Mouse (Mus musculus) skeletal muscle tissue, adult 2 months (tissue): Measurements from ENCODE around the gene Cabp1.
"Not testable (repeated sequence)": the region's sequence is repeated elsewhere in the genome, so short reads cannot be mapped to it uniquely, and the experiment has no call there.

Experiments
- DNase-seq: peaks from one replicate; pipeline ENCODE4 v3.0.0-alpha.2; 2012; ENCODE audit warnings: low read depth, low spot score

Cabp1 gene

GRCm38 (mm10) chr5:115177866-115178265 is 16.3 kb downstream of the Cabp1 start:
- no peak for DNase-seq

GRCm38 (mm10) chr5:115174554-115174953 is 19.6 kb downstream of the Cabp1 start:
- DNase-seq: no peak

- DNase-seq: no peak
These were observed 24.0 kb downstream of the Cabp1 start for GRCm38 (mm10) chr5:115170150-115170549.

GRCm38 (mm10) chr5:115168641-115169415 is 25.4 kb downstream of the Cabp1 start:
- DNase-seq: no peak

DNA sequence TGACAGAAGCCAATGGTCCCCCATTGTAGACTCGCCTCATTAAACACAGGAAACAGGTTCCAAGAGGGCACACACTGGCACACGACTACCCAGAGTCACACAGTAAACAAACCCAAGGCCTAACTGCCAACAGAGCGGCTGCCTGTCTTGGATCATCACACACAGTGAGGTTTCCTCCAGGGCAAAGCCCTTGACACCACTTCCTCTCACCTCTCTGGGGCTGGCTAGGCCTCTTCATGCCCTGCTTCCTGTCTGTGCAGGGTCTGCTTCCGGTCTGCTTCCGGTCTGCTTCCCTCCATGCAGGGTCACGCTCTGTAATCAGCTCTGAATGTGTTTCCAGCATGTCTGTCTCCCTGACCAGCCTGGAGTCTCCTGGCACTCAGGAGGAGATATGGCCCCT is 26.8 kb downstream of the Cabp1 start:
- DNase-seq: no peak

GRCm38 (mm10) chr5:115166815-115167194 is 27.4 kb downstream of the Cabp1 start:
- no peak for DNase-seq

GRCm38 (mm10) chr5:115165895-115166814 is 28.0 kb downstream of the Cabp1 start:
- DNase-seq: no peak

DNA sequence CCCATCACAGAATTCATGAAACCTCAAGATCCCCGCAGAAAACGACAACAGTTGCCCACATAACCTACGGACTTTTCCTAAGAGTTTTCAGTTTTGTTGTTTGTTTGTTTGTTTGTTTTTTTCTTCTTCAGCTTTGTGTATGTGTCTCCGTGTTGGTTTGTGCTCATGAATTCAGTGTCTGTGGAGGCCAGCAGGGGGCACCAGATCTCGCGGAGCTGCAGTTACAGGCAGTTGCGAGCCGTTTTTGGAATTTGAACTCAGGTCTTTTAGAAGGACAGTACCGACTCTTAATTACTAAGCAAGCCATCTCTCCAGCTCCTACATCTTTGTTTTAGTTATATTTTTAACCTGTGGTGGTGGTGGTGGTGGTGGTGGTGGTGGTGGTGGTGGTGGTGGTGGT is 28.8 kb downstream of the Cabp1 start:
- no peak for DNase-seq

DNA sequence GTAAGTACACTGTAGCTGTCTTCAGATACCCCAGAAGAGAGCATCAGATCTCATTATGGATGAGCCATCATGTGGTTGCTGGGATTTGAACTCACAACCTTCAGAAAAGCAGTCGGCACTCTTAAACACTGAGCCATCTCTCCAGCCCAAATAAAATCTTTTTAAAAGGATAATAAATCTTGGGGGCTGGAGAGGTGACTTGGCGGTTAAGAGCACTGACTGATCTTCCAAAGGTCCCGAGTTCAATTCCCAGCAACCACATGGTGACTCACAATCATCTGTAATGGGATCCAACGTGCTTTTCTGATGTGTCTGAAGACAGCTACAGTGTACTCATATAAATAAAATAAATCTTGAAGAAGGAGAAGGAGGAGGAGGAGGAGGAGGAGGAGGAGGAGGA is 29.7 kb downstream of the Cabp1 start:
- DNase-seq: not testable (repeated sequence)

- peak; percentile 39 for DNase-seq
These were observed 30.6 kb downstream of the Cabp1 start for GRCm38 (mm10) chr5:115163563-115163962.

DNA sequence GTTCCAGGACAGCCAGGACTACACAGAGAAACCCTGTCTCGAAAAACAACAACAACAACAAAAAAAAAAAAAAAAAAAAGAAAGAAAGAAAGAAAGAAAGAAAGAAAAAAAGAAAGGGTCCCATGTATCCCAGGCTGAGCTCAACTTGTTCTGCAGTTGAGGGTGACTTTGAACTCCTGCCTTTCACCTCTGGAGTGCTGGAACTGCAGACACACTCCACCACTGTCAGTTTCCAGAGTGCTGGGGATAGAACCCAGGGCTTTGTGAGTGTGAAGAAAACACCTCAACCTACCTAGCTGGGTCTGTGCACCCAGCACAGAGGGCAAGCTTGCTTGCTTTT is 32.3 kb downstream of the Cabp1 start:
- not testable (repeated sequence) for DNase-seq

DNA sequence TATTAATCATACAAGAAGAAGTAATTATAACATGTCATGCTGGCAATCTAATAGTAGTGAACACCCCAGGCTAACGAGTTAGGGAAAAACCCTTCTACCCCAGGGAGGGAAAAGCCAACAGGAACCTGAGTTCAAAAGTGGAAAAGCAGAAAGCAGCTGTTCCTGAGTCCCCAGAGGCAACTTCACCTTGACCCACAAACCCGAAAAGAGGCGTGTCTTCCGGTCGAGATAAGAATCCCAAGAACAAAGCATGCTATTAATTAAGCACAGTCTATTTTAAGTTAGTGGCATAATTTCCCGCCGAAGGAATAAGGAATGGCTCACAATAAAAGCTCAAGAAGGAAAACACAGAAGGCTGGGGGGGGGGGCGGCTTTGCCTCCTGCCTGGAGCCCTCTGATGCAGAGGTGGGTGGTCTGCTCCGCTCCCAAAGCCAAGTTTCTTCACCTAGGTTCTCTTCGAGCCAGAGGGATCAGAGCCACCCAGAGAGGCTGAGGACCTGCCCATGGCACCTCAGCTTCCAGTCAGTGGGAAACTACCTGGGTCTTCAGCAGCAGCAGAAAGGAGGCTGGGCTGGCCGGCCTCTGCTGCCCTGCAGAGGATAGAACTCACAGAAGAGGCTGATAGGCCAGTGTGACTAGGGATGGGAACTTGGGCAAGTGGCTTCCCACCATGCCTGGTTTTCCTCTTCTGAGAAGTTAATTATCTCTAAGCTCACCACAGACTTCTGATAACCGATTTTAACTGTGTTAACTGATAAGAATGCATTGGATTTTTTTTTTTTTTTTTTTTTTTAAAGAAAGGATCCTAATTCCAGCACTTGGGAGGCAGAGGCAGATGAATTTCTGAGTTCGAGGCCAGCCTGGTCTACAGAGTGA is 32.9 kb downstream of the Cabp1 start:
- DNase-seq: no peak

DNA sequence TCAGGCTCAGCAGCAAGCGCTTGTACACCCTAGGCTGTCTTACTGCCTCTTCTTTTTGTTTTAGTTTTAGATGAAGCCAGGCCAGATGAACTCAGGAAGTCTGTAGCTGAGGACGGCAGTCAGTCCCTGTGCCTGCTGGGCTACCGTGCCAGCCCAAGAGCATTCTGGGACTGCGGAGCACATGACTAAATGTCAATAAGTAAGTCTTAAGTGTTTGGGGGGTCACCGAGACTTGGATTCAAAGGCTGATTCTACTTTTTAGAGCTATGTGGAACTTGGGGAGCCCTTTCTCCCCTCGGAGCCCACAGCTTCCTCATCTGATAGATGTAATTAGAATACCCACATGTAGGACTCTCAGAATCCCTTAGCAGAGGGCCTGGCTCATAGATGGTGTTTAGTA is 33.5 kb downstream of the Cabp1 start:
- no peak for DNase-seq

- no peak for DNase-seq
These were observed 35.0 kb downstream of the Cabp1 start for GRCm38 (mm10) chr5:115159165-115159564.

- peak; percentile 98 for DNase-seq
These were observed 35.9 kb downstream of the Cabp1 start, which contains the start of gene Mlec for GRCm38 (mm10) chr5:115158040-115158983. Mlec (minus strand) TSS chr5:115158179.

- no peak for DNase-seq
These were observed 37.1 kb downstream of the Cabp1 start for GRCm38 (mm10) chr5:115156933-115157589.

- DNase-seq: no peak
These were observed 37.8 kb downstream of the Cabp1 start for GRCm38 (mm10) chr5:115156401-115156800.

- peak; percentile 35 for DNase-seq
These were observed 38.4 kb downstream of the Cabp1 start for GRCm38 (mm10) chr5:115155831-115156230.

- DNase-seq: peak; percentile 50
These were observed 39.0 kb downstream of the Cabp1 start for GRCm38 (mm10) chr5:115155156-115155631.
